Mouse (Mus musculus): Measurements from ENCODE around the gene Trmt1l. TPM values are rescaled to one million over a fixed set of nuclear protein-coding genes. Genes with fewer than 3 reads are reported as not detected.

The Trmt1l gene
- total RNA-seq, 2 experiments from 2014 or later, result 31.7 to 35.5 TPM

DNA sequence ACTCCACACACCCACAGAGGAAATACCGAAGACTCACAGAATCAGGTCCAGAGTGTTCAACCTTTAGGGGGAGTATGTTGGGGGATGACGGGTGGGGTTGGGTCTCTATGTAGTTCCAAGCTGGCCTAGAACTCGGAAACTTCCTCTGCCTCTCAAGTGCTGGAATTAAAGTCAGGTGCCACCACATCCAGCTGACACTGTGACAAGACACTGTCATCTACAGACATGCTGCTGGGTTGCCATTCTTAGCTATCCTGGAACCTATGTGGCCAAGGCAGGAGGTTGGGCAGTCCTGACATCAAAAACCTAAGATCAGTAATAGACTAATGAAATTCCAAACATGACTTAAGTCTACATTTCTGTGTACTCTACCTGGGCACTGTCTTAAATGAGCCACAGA lies 70.0 kb downstream of the Trmt1l start:
- no peak for DNase-seq (ENCODE audit: low spot score in 2 of 2)
- Histone ChIP-seq H3K4me3 (no peak overlapping the region), H3K27ac (no peak overlapping the region)
- no peak for TF ChIP-seq CTCF (conservative IDR thresholded peaks at IDR 0.05)

DNA sequence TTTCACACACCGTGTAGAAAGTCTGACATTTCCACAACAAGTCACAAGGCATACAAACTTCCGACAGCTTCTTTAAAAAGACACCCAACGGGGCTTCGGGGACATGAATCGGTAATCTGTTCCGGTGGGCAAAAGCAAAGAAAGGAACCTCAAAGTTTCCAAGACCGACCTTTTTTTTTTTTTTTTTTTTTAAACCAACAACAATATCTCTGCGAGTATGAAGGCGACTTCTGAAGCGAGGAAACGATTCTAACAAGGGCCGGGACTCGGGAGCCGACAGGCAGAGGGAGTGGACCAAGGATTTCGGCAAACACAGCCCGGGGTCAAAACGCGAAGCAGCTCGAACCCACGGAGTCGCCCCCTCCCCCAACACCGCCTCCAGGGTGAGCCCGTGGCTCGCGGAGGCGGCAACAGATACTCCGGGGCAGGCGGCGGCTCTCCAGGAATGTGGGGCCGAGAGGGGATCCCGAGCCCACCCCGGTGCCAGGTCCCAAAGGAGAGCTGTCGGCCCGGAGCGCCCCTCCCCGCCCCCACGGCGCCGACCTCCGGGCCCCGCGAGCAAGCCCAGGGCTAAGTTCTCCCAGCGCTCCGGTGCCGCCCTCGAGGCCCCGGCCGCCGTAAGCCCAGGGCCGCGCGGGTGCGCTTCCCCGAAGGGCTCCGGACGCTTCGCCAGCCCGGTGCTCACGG lies 71.6 kb downstream of the Trmt1l start:
- no peak for TF ChIP-seq CTCF (conservative IDR thresholded peaks at IDR 0.05)
- Histone ChIP-seq H3K4me3 (peak overlapping the region; percentile 88), H3K27ac (peak overlapping the region; percentile 92)
- peak in 1 of 2 experiments; percentile 37 for DNase-seq (ENCODE audit: low spot score in 2 of 2)

DNA sequence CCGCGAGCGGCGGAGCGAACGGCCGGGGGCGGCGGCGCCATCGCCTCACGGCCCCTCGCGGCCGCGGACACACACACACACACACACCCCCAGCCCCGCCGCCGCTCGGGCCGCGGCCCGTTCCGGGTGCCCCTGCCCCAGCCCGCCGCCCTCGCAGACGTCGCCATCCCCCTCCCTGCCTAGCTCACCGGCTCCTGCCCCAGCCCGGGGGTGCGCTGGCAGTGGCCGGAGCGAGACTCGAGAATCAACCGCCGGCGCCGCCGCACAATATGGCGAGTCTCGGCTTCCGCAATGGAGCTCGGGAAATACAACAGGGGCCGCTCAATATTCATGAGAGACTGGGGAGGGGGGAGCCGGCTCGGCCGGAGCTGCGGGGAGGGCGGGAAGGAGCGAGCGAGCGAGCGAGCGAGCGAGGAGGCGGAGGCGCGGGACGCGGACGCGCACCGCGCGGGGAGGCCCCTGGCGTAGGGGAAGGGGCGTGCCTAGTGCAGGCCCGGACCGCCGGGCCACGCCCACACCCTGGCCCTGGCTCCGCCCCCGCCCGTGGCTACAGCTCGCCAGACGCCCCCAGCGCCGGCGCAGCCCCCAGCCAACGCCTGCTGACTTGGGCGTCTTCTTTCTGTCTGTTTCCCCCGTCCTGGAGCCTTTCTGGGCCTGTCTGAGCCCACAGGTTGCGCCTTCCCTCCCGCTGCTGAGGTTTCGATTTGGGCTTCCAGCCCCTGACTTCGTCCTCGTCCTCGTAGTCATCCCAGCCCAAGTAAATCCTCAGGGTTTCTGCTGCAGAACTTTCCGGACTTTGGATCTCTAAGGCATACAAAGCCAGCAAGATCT lies 72.4 kb downstream of the Trmt1l start, which contains the start of gene Rnf2:
Rnf2 (minus strand) TSS at position 425 of the 831 bp plus-strand sequence.
- no peak for TF ChIP-seq CTCF (conservative IDR thresholded peaks at IDR 0.05)
- Histone ChIP-seq H3K27ac (peak within 1 kb of the TSS; percentile 92), H3K4me3 (peak within 1 kb of the TSS; percentile 88)
- DNase-seq (ENCODE audit: low spot score in 2 of 2), result peak; percentile 88 to 90

Small RNA genes lying within 50 kb of the gene (microRNA-seq; reads per million reads assigned to microRNA genes)
- gene Mir7682, result 0 to 0.37 reads per million in 2 experiments

Other genes starting within 250 kb of the Trmt1l start
- not detected for gene Gm47985, start 246.0 kb upstream of the Trmt1l start, total RNA-seq (2021)
- not detected for gene Gm8947, start 236.2 kb upstream of the Trmt1l start, total RNA-seq (2021)
- gene Gm47995, start 230.1 kb upstream of the Trmt1l start, total RNA-seq (2021), result not detected
- not detected for gene 3110040M04Rik, start 224.4 kb upstream of the Trmt1l start, total RNA-seq (2021)
- not detected for gene Gm47996, start 218.4 kb upstream of the Trmt1l start, total RNA-seq (2021)
- 10 to 100 TPM; 85.8 to 96.9 TPM for gene Ivns1abp, start 84.1 kb upstream of the Trmt1l start, total RNA-seq (2021)
- gene Swt1, start 87 bp upstream of the Trmt1l start, total RNA-seq (2021), result 10 to 100 TPM; 11.6 to 21.2 TPM
- gene Rnf2, start 72.4 kb downstream of the Trmt1l start, total RNA-seq (2021), result 10 to 100 TPM; 37.2 to 50.4 TPM
- 1 to 10 TPM; 1.4 to 1.7 TPM for gene Fam129a, start 142.6 kb downstream of the Trmt1l start, total RNA-seq (2021)

Data from layer of hippocampus, adult 2 months (tissue).